Mouse (Mus musculus): ENCODE measurements at regions not wholly inside any gene's neighbourhood (a gene's known extent, or its start where the extent isn't known, plus 50 kb on each side); places are given as distances from the start of the nearest gene placed in this dataset.
A peak's percentile ranks its signal among the peaks of the same experiment; 100 is the strongest.

GRCm38 (mm10) chr7:62269156-62269855, 77.1 kb upstream of the Ndn start:
- 60% methylated on average over 1 of the region's 1 CpGs for WGBS
- ATAC-seq (ENCODE audit: low FRiP score), result no peak; the same call in 1 of the 2 replicates

DNA sequence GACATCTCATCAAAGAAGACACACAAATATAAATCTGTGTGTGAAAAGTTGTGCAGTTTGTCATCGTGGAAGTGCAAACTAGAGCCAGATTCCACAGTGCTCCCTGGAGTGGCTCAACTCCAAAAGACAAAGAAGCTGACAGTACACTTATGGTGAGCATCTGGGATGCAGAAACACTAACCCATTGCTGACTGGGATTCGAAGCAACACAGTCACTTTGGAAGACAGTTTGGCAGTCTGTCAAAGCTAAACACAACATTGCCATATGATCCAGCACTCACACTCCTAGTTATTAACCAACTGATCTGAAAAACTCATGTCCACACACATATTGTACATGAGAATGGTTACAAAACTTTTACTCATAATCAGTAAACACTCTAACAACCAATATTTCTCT, 70.2 kb upstream of the Ndn start:
- no peaks in the 10 kb centered on the region for H3K36me3 ChIP-seq
- ATAC-seq (ENCODE audit: low FRiP score), result no peak
- H3K27me3 ChIP-seq, result no peaks in the 10 kb centered on the region
- H3K27ac ChIP-seq, result no peak overlapping the region
- WGBS, result 44% methylated on average over 2 of the region's 2 CpGs
- H3K4me1 ChIP-seq (replicated peaks), result 0 out of 2 replicates have a peak, but pooled peaks cover 2% of the 10 kb centered on the region
- H3K9me3 ChIP-seq, result peaks cover 4% of the 10 kb centered on the region; the same call in 1 of the 2 replicates
- H3K9ac ChIP-seq, result no peak overlapping the region
- H3K4me2 ChIP-seq, result no peak overlapping the region
- no peak overlapping the region for H3K4me3 ChIP-seq

More at GRCm38 (mm10) chr7:62269156-62269855, 77.1 kb upstream of the Ndn start:
- H3K9me3 ChIP-seq, result no peaks in the 10 kb centered on the region; the same call in 1 of the 2 replicates
- H3K9ac ChIP-seq, result no peak overlapping the region
- no peaks in the 10 kb centered on the region for H3K36me3 ChIP-seq
- no peak overlapping the region for H3K4me2 ChIP-seq
- peak overlapping the region; percentile 19; the same call in 1 of the 2 replicates for H3K27ac ChIP-seq
- H3K27me3 ChIP-seq, result no peaks in the 10 kb centered on the region
- no peaks in the 10 kb centered on the region for H3K4me1 ChIP-seq (replicated peaks)
- no peak overlapping the region for H3K4me3 ChIP-seq

DNA sequence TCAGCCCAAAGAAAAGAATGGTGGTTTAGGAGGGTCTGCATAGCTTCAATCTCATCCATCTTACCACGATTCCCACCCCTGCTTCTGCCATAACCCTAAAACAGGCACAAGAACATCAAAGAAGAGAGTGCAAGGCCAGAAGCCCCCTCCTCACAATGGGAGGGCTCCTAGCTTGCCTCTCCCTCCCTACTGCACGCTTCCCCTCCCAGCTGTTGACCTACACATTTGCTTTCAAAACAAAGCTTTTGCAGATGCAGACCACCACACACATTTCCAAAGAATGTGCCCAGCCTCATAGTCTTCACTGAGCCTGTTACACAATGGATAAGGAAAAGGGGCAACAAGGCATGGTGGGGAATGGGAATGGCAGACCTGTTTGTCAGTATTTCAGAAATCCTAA, 67.9 kb upstream of the Ndn start:
- H3K9me3 ChIP-seq, result 0 out of 2 replicates have a peak, but pooled peaks cover 4% of the 10 kb centered on the region
- no peak overlapping the region for H3K9ac ChIP-seq
- ATAC-seq (ENCODE audit: low FRiP score), result no peak
- WGBS, result 50% methylated on average over 2 of the region's 2 CpGs
- 0 out of 2 replicates have a peak, but pooled peaks cover 2% of the 10 kb centered on the region for H3K4me1 ChIP-seq (replicated peaks)
- no peak overlapping the region for H3K4me3 ChIP-seq
- H3K27me3 ChIP-seq, result no peaks in the 10 kb centered on the region
- no peak overlapping the region for H3K4me2 ChIP-seq
- H3K36me3 ChIP-seq, result no peaks in the 10 kb centered on the region
- 0 out of 2 replicates have a peak overlapping the region, but pooled peaks have one; percentile 49 for H3K27ac ChIP-seq

DNA sequence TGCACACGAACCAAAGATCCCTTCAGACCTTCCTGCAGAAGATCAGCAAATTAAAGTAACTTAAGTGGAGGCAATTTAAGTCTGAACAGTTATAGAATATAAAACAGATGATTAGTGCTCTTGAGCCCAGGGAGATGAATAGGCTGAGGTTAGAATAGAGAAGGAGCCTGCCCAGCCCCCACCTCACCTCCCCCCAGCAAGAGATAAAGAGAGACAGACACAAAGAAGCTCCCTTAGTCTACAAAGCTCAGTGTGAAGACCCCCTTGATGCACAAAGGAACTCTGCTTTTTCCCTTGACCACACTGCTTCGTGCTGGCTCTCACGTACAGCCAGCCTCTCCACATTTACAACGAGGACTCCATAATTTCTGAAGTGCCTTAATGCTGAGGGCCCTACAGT, 67.3 kb upstream of the Ndn start:
- Histone ChIP-seq H3K27ac (0 out of 2 replicates have a peak overlapping the region, but pooled peaks have one; percentile 8), H3K36me3 (no peaks in the 10 kb centered on the region), H3K9me3 (0 out of 2 replicates have a peak, but pooled peaks cover 4% of the 10 kb centered on the region), H3K4me2 (no peak overlapping the region), H3K9ac (no peak overlapping the region), H3K4me3 (no peak overlapping the region), H3K27me3 (no peaks in the 10 kb centered on the region), H3K4me1 (replicated peaks) (0 out of 2 replicates have a peak, but pooled peaks cover 2% of the 10 kb centered on the region)
- 44% methylated on average over 4 of the region's 4 CpGs for WGBS
- ATAC-seq (ENCODE audit: low FRiP score), result no peak
